Mouse (Mus musculus) midbrain, embryonic 11.5 days (tissue): Measurements from ENCODE around the gene Mrgprg. TPM values are rescaled to one million over a fixed set of nuclear protein-coding genes. Genes with fewer than 3 reads are reported as not detected.

Experiments
- ATAC-seq: fragments of 200-750 bp; cut with Nextera tagmentation; 2 replicates; pipeline ENCODE4 v1.8.0; 2017; ENCODE audit warnings: moderate TSS enrichment, moderate library complexity; ENCODE audit not compliant: low FRiP score
- DNase-seq: peaks from one replicate; pipeline ENCODE4 v3.0.0; 2015; ENCODE audit warnings: low spot score; ENCODE audit errors: missing footprints
- H3K27ac ChIP-seq: fragments of 300-500 bp; sonication (generic); 2 replicates; pipeline ENCODE4 v1.5.1; 2014; ENCODE audit warnings: low read depth, low read length
- H3K27me3 ChIP-seq: fragments of 300-500 bp; sonication (generic); 2 replicates; pipeline ENCODE4 v1.6.1; 2014; ENCODE audit warnings: mild to moderate bottlenecking, low read length, moderate library complexity, mixed read lengths; ENCODE audit not compliant: control insufficient read depth, insufficient read depth
- H3K36me3 ChIP-seq: fragments of 300-500 bp; sonication (generic); 2 replicates; pipeline ENCODE4 v1.6.1; 2014; ENCODE audit warnings: mild to moderate bottlenecking, low read length, moderate library complexity, mixed read lengths; ENCODE audit not compliant: control insufficient read depth, insufficient read depth
- H3K4me1 ChIP-seq: fragments of 300-500 bp; sonication (generic); 2 replicates; pipeline ENCODE4 v1.6.1; 2014; ENCODE audit warnings: low read length; ENCODE audit not compliant: control insufficient read depth, insufficient read depth
- H3K4me2 ChIP-seq: fragments of 300-500 bp; sonication (generic); 2 replicates; pipeline ENCODE4 v1.6.1; 2014; ENCODE audit warnings: mild to moderate bottlenecking, moderate library complexity
- H3K4me3 ChIP-seq: fragments of 300-500 bp; sonication (generic); 2 replicates; pipeline ENCODE4 v1.5.1; 2014; ENCODE audit warnings: low read depth, low read length
- H3K9ac ChIP-seq: fragments of 300-500 bp; sonication (generic); 2 replicates; pipeline ENCODE4 v1.6.1; 2014; ENCODE audit warnings: low read length
- H3K9me3 ChIP-seq: fragments of 300-500 bp; sonication (generic); 2 replicates; pipeline ENCODE4 v1.6.1; 2016; ENCODE audit warnings: low read length; ENCODE audit not compliant: control insufficient read depth
- WGBS: fragments of 180-500 bp; shearing (Covaris S2); extraction: QIAGEN DNeasy Blood & Tissue Kit; methylation state at CpG from one replicate; pipeline ENCODE4 v1.1.7; 2014; 5-methylcytosine and 5-hydroxymethylcytosine counted together
- polyA plus RNA-seq: library from polyadenylated mRNA; unstranded; fragments of >200 nt; fragmentation: Nextera tagmentation; extraction: Ambion mirVana; gene quantifications from 2 replicates; pipeline ENCODE4 v1.2.1, GENCODE M21; 2014

The Mrgprg gene
- polyA plus RNA-seq, 1 experiment from 2014 or later = not detected

GRCm38 (mm10) chr7:143757696-143758095 lies 9.1 kb downstream of the Mrgprg start:
- no peak overlapping the region for H3K4me3 ChIP-seq
- no peak overlapping the region for H3K4me2 ChIP-seq
- H3K9me3 ChIP-seq = no peaks in the 10 kb centered on the region
- DNase-seq = no peak
- ATAC-seq = no peak
- peaks cover 15% of the 10 kb centered on the region; the same call in 1 of the 2 replicates for H3K27me3 ChIP-seq
- 75% methylated on average over 3 of the region's 3 CpGs for WGBS
- peaks cover 6% of the 10 kb centered on the region; the same call in 1 of the 2 replicates for H3K4me1 ChIP-seq
- no peak overlapping the region for H3K27ac ChIP-seq
- no peaks in the 10 kb centered on the region for H3K36me3 ChIP-seq
- H3K9ac ChIP-seq = no peak overlapping the region

- Histone ChIP-seq H3K4me1 (peaks cover 6% of the 10 kb centered on the region; the same call in 1 of the 2 replicates), H3K27ac (no peak overlapping the region), H3K27me3 (peaks cover 15% of the 10 kb centered on the region; the same call in 1 of the 2 replicates), H3K9me3 (no peaks in the 10 kb centered on the region), H3K4me3 (peak overlapping the region; percentile 26), H3K36me3 (no peaks in the 10 kb centered on the region), H3K4me2 (peak overlapping the region; percentile 70), H3K9ac (peak overlapping the region; percentile 28)
- 5% methylated on average over 15 of the region's 15 CpGs for WGBS
- DNase-seq (peak; percentile 95), ATAC-seq (peak; percentile 92)
Observed at GRCm38 (mm10) chr7:143757027-143757390, 9.8 kb downstream of the Mrgprg start.

GRCm38 (mm10) chr7:143756125-143757026 lies 10.4 kb downstream of the Mrgprg start, which contains the start of gene Osbpl5:
Gene Osbpl5 (minus strand): TSS chr7:143756985.
- H3K27ac ChIP-seq = no peak within 1 kb of the TSS
- no peaks in the 10 kb centered on the region for H3K9me3 ChIP-seq
- peaks cover 15% of the 10 kb centered on the region; the same call in 1 of the 2 replicates for H3K27me3 ChIP-seq
- 35% methylated on average over 22 of the region's 22 CpGs for WGBS
- H3K36me3 ChIP-seq = no peaks in the 10 kb centered on the region
- no peak; the same call in 1 of the 2 replicates for ATAC-seq
- H3K4me3 ChIP-seq = peak within 1 kb of the TSS; percentile 26
- peaks cover 6% of the 10 kb centered on the region; the same call in 1 of the 2 replicates for H3K4me1 ChIP-seq
- DNase-seq = peak; percentile 85
- H3K9ac ChIP-seq = peak within 1 kb of the TSS; percentile 28
- peak within 1 kb of the TSS; percentile 70 for H3K4me2 ChIP-seq

GRCm38 (mm10) chr7:143755357-143756124 lies 11.3 kb downstream of the Mrgprg start:
- no peak overlapping the region for H3K9ac ChIP-seq
- no peak for ATAC-seq
- 71% methylated on average over 9 of the region's 9 CpGs for WGBS
- peaks cover 15% of the 10 kb centered on the region; the same call in 1 of the 2 replicates for H3K27me3 ChIP-seq
- H3K36me3 ChIP-seq = no peaks in the 10 kb centered on the region
- no peak for DNase-seq
- H3K4me2 ChIP-seq = no peak overlapping the region
- H3K27ac ChIP-seq = no peak overlapping the region
- H3K4me3 ChIP-seq = no peak overlapping the region
- H3K4me1 ChIP-seq = peaks cover 6% of the 10 kb centered on the region; the same call in 1 of the 2 replicates
- no peaks in the 10 kb centered on the region for H3K9me3 ChIP-seq

- Histone ChIP-seq H3K36me3 (no peaks in the 10 kb centered on the region), H3K9me3 (no peaks in the 10 kb centered on the region), H3K27me3 (peaks cover 15% of the 10 kb centered on the region; the same call in 1 of the 2 replicates), H3K9ac (no peak overlapping the region), H3K27ac (no peak overlapping the region), H3K4me1 (peaks cover 6% of the 10 kb centered on the region; the same call in 1 of the 2 replicates), H3K4me3 (no peak overlapping the region), H3K4me2 (no peak overlapping the region)
- DNase-seq (peak; percentile 88), ATAC-seq (no peak)
- WGBS = 45% methylated on average over 5 of the region's 5 CpGs
Observed at GRCm38 (mm10) chr7:143753990-143754715, 12.6 kb downstream of the Mrgprg start.

GRCm38 (mm10) chr7:143752606-143753005 lies 14.2 kb downstream of the Mrgprg start:
- H3K36me3 ChIP-seq = no peaks in the 10 kb centered on the region
- no peaks in the 10 kb centered on the region for H3K9me3 ChIP-seq
- no peak overlapping the region for H3K9ac ChIP-seq
- H3K27ac ChIP-seq = no peak overlapping the region
- ATAC-seq = no peak
- DNase-seq = no peak
- H3K4me3 ChIP-seq = no peak overlapping the region
- H3K4me2 ChIP-seq = no peak overlapping the region
- peaks cover 11% of the 10 kb centered on the region; the same call in 1 of the 2 replicates for H3K27me3 ChIP-seq
- peaks cover 12% of the 10 kb centered on the region for H3K4me1 ChIP-seq
- WGBS = 84% methylated on average over 3 of the region's 3 CpGs

- Histone ChIP-seq H3K27ac (no peak overlapping the region), H3K4me1 (peaks cover 10% of the 10 kb centered on the region), H3K9me3 (no peaks in the 10 kb centered on the region), H3K9ac (no peak overlapping the region), H3K36me3 (no peaks in the 10 kb centered on the region), H3K27me3 (peaks cover 9% of the 10 kb centered on the region; the same call in 1 of the 2 replicates), H3K4me2 (no peak overlapping the region), H3K4me3 (no peak overlapping the region)
- no peak for ATAC-seq
- DNase-seq = no peak
- 73% methylated on average over 4 of the region's 4 CpGs for WGBS
Observed at GRCm38 (mm10) chr7:143752056-143752455, 14.7 kb downstream of the Mrgprg start.

- 67% methylated on average over 1 of the region's 1 CpGs for WGBS
Observed at GRCm38 (mm10) chr7:143751380-143751779, 15.4 kb downstream of the Mrgprg start.

More at GRCm38 (mm10) chr7:143751380-143751779, 15.4 kb downstream of the Mrgprg start:
- Histone ChIP-seq H3K27ac (no peak overlapping the region), H3K4me3 (no peak overlapping the region), H3K36me3 (no peaks in the 10 kb centered on the region), H3K9me3 (no peaks in the 10 kb centered on the region), H3K9ac (no peak overlapping the region), H3K4me1 (peaks cover 6% of the 10 kb centered on the region), H3K4me2 (no peak overlapping the region), H3K27me3 (peaks cover 8% of the 10 kb centered on the region; the same call in 1 of the 2 replicates)
- ATAC-seq (no peak), DNase-seq (no peak)
